Mouse (Mus musculus) forebrain, postnatal 0 days (tissue): ENCODE data around the gene Sipa1l1. TPM values are rescaled to one million over a fixed set of nuclear protein-coding genes. Genes with fewer than 3 reads are reported as not detected.
A peak's percentile ranks its signal among the peaks of the same experiment; 100 is the strongest.

Experiments used
- ATAC-seq: fragments of 200-750 bp; cut with Nextera tagmentation; 2 replicates; pipeline ENCODE4 v1.8.0; 2017; ENCODE audit warnings: mild to moderate bottlenecking, moderate library complexity
- DNase-seq: peaks from one replicate; pipeline ENCODE4 v3.0.0-alpha.2; 2015
- H3K27ac ChIP-seq: fragments of 300-500 bp; sonication (generic); 2 replicates; pipeline ENCODE4 v1.5.1; 2014; ENCODE audit warnings: low read depth, mild to moderate bottlenecking, antibody characterized with exemption, low read length, moderate library complexity, mixed read lengths
- H3K27me3 ChIP-seq: fragments of 300-500 bp; sonication (generic); 2 replicates; pipeline ENCODE4 v1.6.1; 2014; ENCODE audit warnings: mild to moderate bottlenecking, low read length, mixed read lengths; ENCODE audit not compliant: insufficient read depth
- H3K36me3 ChIP-seq: fragments of 300-500 bp; sonication (generic); 2 replicates; pipeline ENCODE4 v1.6.1; 2014; ENCODE audit warnings: mild to moderate bottlenecking, moderate library complexity; ENCODE audit not compliant: insufficient read depth
- H3K4me1 ChIP-seq: fragments of 300-500 bp; sonication (generic); 2 replicates; pipeline ENCODE4 v1.6.1; 2014; ENCODE audit warnings: antibody characterized with exemption; ENCODE audit not compliant: insufficient read depth
- H3K4me2 ChIP-seq: fragments of 300-500 bp; sonication (generic); 2 replicates; pipeline ENCODE4 v1.6.1; 2014; ENCODE audit warnings: low read depth, mild to moderate bottlenecking, moderate library complexity
- H3K4me3 ChIP-seq: fragments of 300-500 bp; sonication (generic); 2 replicates; pipeline ENCODE4 v1.5.1; 2014; ENCODE audit warnings: low read depth, low read length, mixed read lengths
- H3K9ac ChIP-seq: fragments of 300-500 bp; sonication (generic); 2 replicates; pipeline ENCODE4 v1.6.1; 2014; ENCODE audit warnings: mild to moderate bottlenecking
- H3K9me3 ChIP-seq: fragments of 300-500 bp; sonication (generic); 2 replicates; pipeline ENCODE4 v1.6.1; 2016; ENCODE audit warnings: low read length
- CTCF ChIP-seq: sonication (generic); IDR thresholded peaks from 2 replicates; pipeline ENCODE4 v1.5.1; 2016; ENCODE audit warnings: antibody characterized with exemption, control low read depth, low read depth
- WGBS: fragments of 180-500 bp; shearing (Covaris S2); extraction: QIAGEN DNeasy Blood & Tissue Kit; methylation state at CpG from one replicate; pipeline ENCODE4 v1.1.7; 2014; 5-methylcytosine and 5-hydroxymethylcytosine counted together
- polyA plus RNA-seq: library from polyadenylated mRNA; unstranded; fragments of >200 nt; fragmentation: Nextera tagmentation; extraction: Ambion mirVana; gene quantifications from 2 replicates; pipeline ENCODE4 v1.2.1, GENCODE M21; 2015
- total RNA-seq: library from RNA; depleted of rRNA; stranded (reverse); fragments of >200 nt; gene quantifications from 2 replicates; pipeline ENCODE4 v1.2.3, GENCODE M21; 2014

Sipa1l1 gene
- total and polyA plus RNA-seq, 2 experiments from 2014 or later = 13.4 to 43.1 TPM

DNA sequence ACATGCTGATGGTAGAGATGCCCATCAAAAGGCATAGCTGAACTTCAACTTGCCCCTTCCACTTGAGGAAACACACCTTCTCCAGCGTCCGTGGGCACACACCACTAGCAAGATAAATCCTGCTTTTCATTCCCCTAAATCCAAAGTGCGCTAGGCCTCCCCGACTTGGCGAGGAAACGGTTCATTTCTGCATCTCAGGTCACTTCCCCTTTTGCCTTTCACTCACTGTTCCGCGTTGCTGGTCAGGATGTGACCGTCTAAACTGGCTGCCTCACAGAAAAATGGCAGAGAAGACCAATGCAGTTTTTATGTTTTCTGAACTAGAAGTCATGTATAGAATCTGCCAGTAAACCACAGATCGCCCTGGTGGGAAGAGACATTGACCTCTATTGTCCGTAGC is 256.7 kb downstream of the Sipa1l1 start:
- no peak for TF ChIP-seq CTCF
- no peaks in the 10 kb centered on the region for H3K9me3 ChIP-seq
- DNase-seq = no peak
- no peak for ATAC-seq
- H3K27me3 ChIP-seq = no peaks in the 10 kb centered on the region
- 93% methylated on average over 11 of the region's 11 CpGs for WGBS
- H3K4me2 ChIP-seq = no peak overlapping the region
- H3K36me3 ChIP-seq = peaks cover 26% of the 10 kb centered on the region; the same call in 1 of the 2 replicates
- no peak overlapping the region for H3K9ac ChIP-seq
- H3K4me1 ChIP-seq = no peaks in the 10 kb centered on the region
- H3K4me3 ChIP-seq = no peak overlapping the region
- H3K27ac ChIP-seq = no peak overlapping the region

DNA sequence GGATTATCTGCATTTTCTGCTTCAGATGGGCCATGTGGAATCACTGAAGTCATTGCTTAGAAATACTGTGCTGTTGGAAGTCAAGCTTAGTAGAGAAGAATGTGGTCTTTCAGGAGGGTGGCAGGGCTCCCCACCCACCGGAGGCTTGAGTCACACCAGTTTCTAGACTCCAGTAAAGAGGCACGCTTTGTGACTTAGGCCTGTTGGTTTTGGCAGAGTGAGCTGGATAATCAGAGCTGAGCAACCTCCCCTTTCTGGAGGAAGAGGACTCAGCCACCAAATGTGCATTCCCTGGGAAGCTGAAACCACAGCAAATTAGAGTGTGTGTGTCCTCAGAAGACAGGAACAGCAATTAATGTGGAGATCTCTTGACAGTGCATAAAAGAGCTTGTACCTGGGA is 258.3 kb downstream of the Sipa1l1 start:
- TF ChIP-seq CTCF = no peak
- Histone ChIP-seq H3K27ac (no peak overlapping the region), H3K4me1 (no peaks in the 10 kb centered on the region), H3K36me3 (peaks cover 24% of the 10 kb centered on the region; the same call in 1 of the 2 replicates), H3K27me3 (no peaks in the 10 kb centered on the region), H3K4me2 (no peak overlapping the region), H3K9me3 (no peaks in the 10 kb centered on the region), H3K4me3 (no peak overlapping the region), H3K9ac (no peak overlapping the region)
- 75% methylated on average over 2 of the region's 2 CpGs for WGBS
- DNase-seq (no peak), ATAC-seq (0 out of 2 replicates have a peak, but pooled peaks have one; percentile 27)

- Histone ChIP-seq H3K27me3 (no peaks in the 10 kb centered on the region), H3K4me3 (no peak overlapping the region), H3K4me2 (no peak overlapping the region), H3K4me1 (no peaks in the 10 kb centered on the region), H3K27ac (no peak overlapping the region), H3K36me3 (peaks cover 22% of the 10 kb centered on the region; the same call in 1 of the 2 replicates), H3K9me3 (no peaks in the 10 kb centered on the region), H3K9ac (no peak overlapping the region)
- TF ChIP-seq CTCF = no peak
- ATAC-seq (no peak), DNase-seq (no peak)
- 88% methylated on average over 9 of the region's 9 CpGs for WGBS
Measured at GRCm38 (mm10) chr12:82428466-82428865, 259.3 kb downstream of the Sipa1l1 start.

DNA sequence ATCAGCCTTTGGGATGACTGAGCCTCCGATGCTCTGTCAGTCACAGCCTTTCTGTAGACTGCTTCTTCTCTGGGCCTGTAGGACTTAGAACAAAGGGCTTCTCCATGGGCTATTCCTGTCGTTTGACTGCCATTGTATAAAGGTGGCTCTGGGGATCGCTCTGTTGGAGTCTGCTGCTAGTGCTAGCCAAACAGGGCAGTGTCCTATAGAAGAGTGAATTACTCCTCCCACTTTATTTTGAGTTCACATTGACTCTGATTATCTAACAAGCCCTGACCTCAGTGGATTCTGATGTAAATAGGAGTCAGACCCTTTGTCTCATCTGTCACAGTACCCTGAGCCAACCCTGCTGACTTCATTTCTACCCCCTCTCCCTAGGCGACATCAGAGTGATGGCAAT is 264.2 kb downstream of the Sipa1l1 start:
- no peak overlapping the region for H3K27ac ChIP-seq
- no peak for TF ChIP-seq CTCF
- ATAC-seq (no peak), DNase-seq (no peak)
- no peak overlapping the region for H3K4me3 ChIP-seq
- H3K36me3 ChIP-seq = peaks cover 13% of the 10 kb centered on the region
- no peaks in the 10 kb centered on the region for H3K27me3 ChIP-seq
- H3K9me3 ChIP-seq = no peaks in the 10 kb centered on the region
- H3K4me2 ChIP-seq = no peak overlapping the region
- H3K9ac ChIP-seq = no peak overlapping the region
- no peaks in the 10 kb centered on the region for H3K4me1 ChIP-seq
- 40% methylated on average over 4 of the region's 4 CpGs for WGBS

DNA sequence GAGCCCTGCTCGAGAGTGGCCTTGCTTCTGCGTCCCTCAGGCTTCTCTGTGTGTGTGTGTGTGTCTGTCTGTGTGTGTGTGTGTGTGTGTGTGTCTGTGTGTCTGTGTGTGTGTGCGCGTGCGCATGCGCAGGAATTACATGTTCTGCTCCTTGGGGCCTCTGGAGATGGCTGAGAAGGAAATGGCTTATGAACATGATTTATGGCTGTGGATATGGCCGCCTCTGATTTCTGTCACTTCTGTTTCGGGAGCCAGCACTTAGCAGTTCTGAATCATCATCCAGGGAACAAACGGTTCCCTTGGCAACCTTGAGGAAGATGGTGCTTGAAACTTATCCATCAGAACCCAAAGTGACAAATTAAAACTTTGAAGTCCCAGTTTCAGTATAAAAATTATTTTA is 265.5 kb downstream of the Sipa1l1 start:
- ATAC-seq (peak; percentile 66), DNase-seq (peak; percentile 37)

GRCm38 (mm10) chr12:82441479-82441878 is 272.4 kb downstream of the Sipa1l1 start:
- Histone ChIP-seq H3K27ac (no peak overlapping the region), H3K27me3 (no peaks in the 10 kb centered on the region), H3K4me3 (no peak overlapping the region), H3K4me2 (no peak overlapping the region), H3K36me3 (peaks cover 29% of the 10 kb centered on the region), H3K9ac (no peak overlapping the region), H3K4me1 (no peaks in the 10 kb centered on the region), H3K9me3 (no peaks in the 10 kb centered on the region)
- DNase-seq (no peak), ATAC-seq (no peak)
- 83% methylated on average over 3 of the region's 3 CpGs for WGBS
- TF ChIP-seq CTCF = no peak

More for the DNA sequence above, 265.5 kb downstream of the Sipa1l1 start:
- Histone ChIP-seq H3K9ac (no peak overlapping the region), H3K4me2 (no peak overlapping the region), H3K27ac (0 out of 2 replicates have a peak overlapping the region, but pooled peaks have one; percentile 35), H3K27me3 (no peaks in the 10 kb centered on the region), H3K36me3 (peaks cover 26% of the 10 kb centered on the region), H3K4me3 (no peak overlapping the region), H3K4me1 (no peaks in the 10 kb centered on the region), H3K9me3 (no peaks in the 10 kb centered on the region)
- WGBS = 78% methylated on average over 9 of the region's 9 CpGs
- no peak for TF ChIP-seq CTCF

DNA sequence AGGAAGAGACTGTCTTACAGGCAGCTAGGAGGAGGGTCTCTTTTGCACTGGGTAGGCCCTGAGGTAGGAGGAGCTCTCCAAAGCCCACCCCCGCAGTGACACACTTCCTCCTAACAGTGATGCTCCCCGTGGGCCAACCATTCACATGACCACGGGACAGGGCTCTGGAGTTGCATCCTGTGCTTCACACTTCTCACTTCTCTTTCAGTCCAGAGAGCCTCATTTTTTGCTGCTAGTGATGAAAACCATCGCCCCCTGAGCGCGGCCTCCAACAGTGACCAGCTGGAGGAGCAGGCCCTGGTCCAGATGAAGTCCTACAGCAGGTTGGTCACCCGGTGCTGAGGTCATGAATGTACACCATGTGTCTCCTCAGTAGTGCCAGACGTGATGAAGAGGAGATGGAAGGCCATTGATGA is 277.5 kb downstream of the Sipa1l1 start:
- Histone ChIP-seq H3K4me2 (no peak overlapping the region), H3K36me3 (peaks cover 26% of the 10 kb centered on the region), H3K27ac (no peak overlapping the region), H3K9me3 (no peaks in the 10 kb centered on the region), H3K4me3 (no peak overlapping the region), H3K27me3 (no peaks in the 10 kb centered on the region), H3K4me1 (no peaks in the 10 kb centered on the region), H3K9ac (no peak overlapping the region)
- 92% methylated on average over 8 of the region's 8 CpGs for whole genome bisulfite sequencing
- ATAC-seq (no peak), DNase-seq (no peak)
- no peak for TF ChIP-seq CTCF
